Mouse (Mus musculus) lung, postnatal 10 days (tissue): ENCODE data around the gene Dhrs4.

Source experiments
- DNase-seq: peaks from one replicate; pipeline ENCODE4 v3.0.0; 2021

The Dhrs4 gene

GRCm38 (mm10) chr14:55478651-55479599 is at the start of gene Dhrs4:
TSS of gene Dhrs4 (plus strand) at chr14:55478758.
- peak; percentile 90 for DNase-seq

- DNase-seq: no peak
Measured at GRCm38 (mm10) chr14:55430255-55430654, 48.3 kb upstream of the Dhrs4 start.

- no peak for DNase-seq
Measured at GRCm38 (mm10) chr14:55433052-55433451, 45.5 kb upstream of the Dhrs4 start.

- DNase-seq: peak; percentile 4
Measured at GRCm38 (mm10) chr14:55434825-55435224, 43.7 kb upstream of the Dhrs4 start.

GRCm38 (mm10) chr14:55437118-55437517 is 41.4 kb upstream of the Dhrs4 start:
- no peak for DNase-seq

GRCm38 (mm10) chr14:55438193-55438784 is 40.3 kb upstream of the Dhrs4 start:
- DNase-seq: peak; percentile 74

- no peak for DNase-seq
Measured at GRCm38 (mm10) chr14:55457693-55458092, 20.9 kb upstream of the Dhrs4 start.

- DNase-seq: peak; percentile 73
Measured at GRCm38 (mm10) chr14:55458273-55458672, 20.3 kb upstream of the Dhrs4 start.

- DNase-seq: no peak
Measured at GRCm38 (mm10) chr14:55458761-55459160, 19.8 kb upstream of the Dhrs4 start.

GRCm38 (mm10) chr14:55459796-55460195 is 18.8 kb upstream of the Dhrs4 start:
- no peak for DNase-seq

GRCm38 (mm10) chr14:55460297-55460696 is 18.3 kb upstream of the Dhrs4 start:
- DNase-seq: no peak

GRCm38 (mm10) chr14:55461757-55462156 is 16.8 kb upstream of the Dhrs4 start:
- DNase-seq: no peak

GRCm38 (mm10) chr14:55466481-55466880 is 12.1 kb upstream of the Dhrs4 start:
- DNase-seq: no peak

- no peak for DNase-seq
Measured at GRCm38 (mm10) chr14:55467108-55467507, 11.4 kb upstream of the Dhrs4 start.

- no peak for DNase-seq
Measured at GRCm38 (mm10) chr14:55468301-55468741, 10.2 kb upstream of the Dhrs4 start.

GRCm38 (mm10) chr14:55469041-55469440 is 9.5 kb upstream of the Dhrs4 start:
- DNase-seq: no peak

GRCm38 (mm10) chr14:55469821-55470220 is 8.7 kb upstream of the Dhrs4 start:
- DNase-seq: no peak

- peak; percentile 46 for DNase-seq
Measured at GRCm38 (mm10) chr14:55470806-55471205, 7.8 kb upstream of the Dhrs4 start.

GRCm38 (mm10) chr14:55475654-55476053 is 2.9 kb upstream of the Dhrs4 start:
- no peak for DNase-seq

GRCm38 (mm10) chr14:55477421-55477820 is 1.1 kb upstream of the Dhrs4 start:
- no peak for DNase-seq

GRCm38 (mm10) chr14:55477829-55478228 is 729 bp upstream of the Dhrs4 start:
- DNase-seq: no peak

- DNase-seq: no peak
Measured at GRCm38 (mm10) chr14:55479629-55480028, 1.1 kb downstream of the Dhrs4 start.

GRCm38 (mm10) chr14:55484430-55485085 is 6.0 kb downstream of the Dhrs4 start:
- no peak for DNase-seq

GRCm38 (mm10) chr14:55486836-55487235 is 8.3 kb downstream of the Dhrs4 start:
- no peak for DNase-seq
